Mouse (Mus musculus): ENCODE measurements around the gene Pccb. TPM values are rescaled to one million over a fixed set of nuclear protein-coding genes. Genes with fewer than 3 reads are reported as not detected.

The Pccb gene
- 67.1 and 69.9 TPM in 2 replicates for polyA plus RNA-seq (2012; rRNA removed)

- H3K27ac ChIP-seq (ENCODE audit: insufficient read depth, low read length), result peak within 1 kb of the TSS; percentile 91
- peak within 1 kb of the TSS; percentile 78 for H3K4me3 ChIP-seq (ENCODE audit: insufficient read depth, low read length)
- TF ChIP-seq CTCF (IDR thresholded peaks at IDR 0.05; ENCODE audit: extremely low read depth, insufficient read depth, low read length) (no peak), POLR2A (IDR thresholded peaks at IDR 0.05; ENCODE audit: extremely low read depth, insufficient read depth, low read length) (peak; percentile 99)
- H3K4me1 ChIP-seq (ENCODE audit: control insufficient read depth, insufficient read depth, low read length), result peaks cover 1% of the 10 kb centered on the region; the same call in 1 of the 2 replicates
Measured at GRCm38 (mm10) chr9:101034448-101035098, at the start of gene Pccb. Gene Pccb, minus strand, starts transcription at chr9:101034898.

DNA sequence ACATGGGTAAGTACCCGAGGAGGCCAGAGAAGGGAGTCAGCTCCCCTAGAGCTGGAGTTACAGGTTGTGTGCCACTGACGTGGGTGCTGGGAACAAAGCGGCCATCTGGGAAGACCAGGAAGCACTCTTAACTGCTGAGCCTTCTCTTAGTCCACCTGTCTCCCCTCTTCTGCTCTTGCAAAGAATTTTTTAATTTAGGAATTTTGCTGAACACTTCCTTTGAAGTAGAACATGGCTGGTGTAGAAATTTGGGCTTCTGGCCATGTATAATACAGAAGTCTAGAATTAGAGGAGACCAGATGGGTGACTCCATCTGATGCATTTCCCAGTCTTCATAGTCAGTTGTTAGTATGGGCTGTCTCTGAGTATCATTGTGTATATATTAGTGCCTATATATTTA is 49.0 kb upstream of the Pccb start:
- TF ChIP-seq CTCF (IDR thresholded peaks at IDR 0.05; ENCODE audit: extremely low read depth, insufficient read depth, low read length), result no peak
- no peak for TF ChIP-seq POLR2A (IDR thresholded peaks at IDR 0.05; ENCODE audit: extremely low read depth, insufficient read depth, low read length)
- Histone ChIP-seq H3K27ac (ENCODE audit: insufficient read depth, low read length) (no peak overlapping the region), H3K4me1 (ENCODE audit: control insufficient read depth, insufficient read depth, low read length) (peaks cover under 1% of the 10 kb centered on the region; the same call in 1 of the 2 replicates), H3K4me3 (ENCODE audit: insufficient read depth, low read length) (no peak overlapping the region)

- Histone ChIP-seq H3K27ac (ENCODE audit: insufficient read depth, low read length) (no peak overlapping the region), H3K4me1 (ENCODE audit: control insufficient read depth, insufficient read depth, low read length) (peaks cover 5% of the 10 kb centered on the region; the same call in 1 of the 2 replicates), H3K4me3 (ENCODE audit: insufficient read depth, low read length) (no peak overlapping the region)
- TF ChIP-seq CTCF (IDR thresholded peaks at IDR 0.05; ENCODE audit: extremely low read depth, insufficient read depth, low read length) (no peak), POLR2A (IDR thresholded peaks at IDR 0.05; ENCODE audit: extremely low read depth, insufficient read depth, low read length) (no peak)
Measured at GRCm38 (mm10) chr9:101080046-101080685, 45.5 kb upstream of the Pccb start.

DNA sequence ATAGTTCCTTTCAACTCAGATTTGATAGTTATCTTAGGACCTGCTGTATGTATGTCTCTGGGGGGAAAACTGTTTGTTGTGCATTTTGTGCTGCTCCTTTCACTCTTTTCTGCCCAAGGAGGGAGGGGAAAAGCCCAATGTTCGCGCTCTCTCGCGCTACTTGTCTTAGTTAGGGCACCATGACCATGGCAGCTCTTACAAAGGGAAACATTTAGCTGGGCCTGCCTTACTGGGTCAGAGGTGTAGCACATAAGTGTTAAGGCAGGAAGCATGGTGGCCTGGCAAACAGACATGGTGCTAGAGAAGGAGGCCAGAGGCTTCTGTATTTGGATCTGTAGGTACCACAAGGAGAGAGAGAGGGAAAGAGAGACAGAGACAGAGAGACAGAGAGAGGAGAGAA is 43.9 kb upstream of the Pccb start:
- Histone ChIP-seq H3K4me1 (ENCODE audit: control insufficient read depth, insufficient read depth, low read length) (peaks cover 5% of the 10 kb centered on the region; the same call in 1 of the 2 replicates), H3K27ac (ENCODE audit: insufficient read depth, low read length) (no peak overlapping the region), H3K4me3 (ENCODE audit: insufficient read depth, low read length) (peak overlapping the region; percentile 3; the same call in 1 of the 2 replicates)
- no peak for TF ChIP-seq POLR2A (IDR thresholded peaks at IDR 0.05; ENCODE audit: extremely low read depth, insufficient read depth, low read length)
- TF ChIP-seq CTCF (IDR thresholded peaks at IDR 0.05; ENCODE audit: extremely low read depth, insufficient read depth, low read length), result no peak

DNA sequence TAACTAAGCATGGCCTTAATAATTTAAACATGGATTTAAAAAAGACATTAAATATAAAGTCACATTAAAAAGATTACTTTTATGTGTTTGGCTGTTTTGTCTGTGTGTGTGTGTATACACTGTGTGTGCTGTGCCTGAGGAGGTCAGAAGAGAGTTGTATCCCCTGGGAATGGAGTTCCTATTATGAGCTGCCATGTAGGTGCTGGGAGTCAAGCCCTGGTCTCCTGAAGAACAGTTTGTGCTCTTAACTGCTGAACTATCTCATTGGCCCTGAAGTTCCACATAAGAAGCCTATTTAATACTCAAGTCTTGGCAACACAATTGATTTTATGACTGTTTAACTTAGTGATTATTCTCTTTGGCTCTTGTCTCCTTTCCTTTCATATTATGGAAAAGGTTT is 42.8 kb upstream of the Pccb start:
- TF ChIP-seq CTCF (IDR thresholded peaks at IDR 0.05; ENCODE audit: extremely low read depth, insufficient read depth, low read length) (no peak), POLR2A (IDR thresholded peaks at IDR 0.05; ENCODE audit: extremely low read depth, insufficient read depth, low read length) (no peak)
- Histone ChIP-seq H3K4me1 (ENCODE audit: control insufficient read depth, insufficient read depth, low read length) (peaks cover 5% of the 10 kb centered on the region; the same call in 1 of the 2 replicates), H3K27ac (ENCODE audit: insufficient read depth, low read length) (no peak overlapping the region), H3K4me3 (ENCODE audit: insufficient read depth, low read length) (peak overlapping the region; percentile 94)

- peaks cover 5% of the 10 kb centered on the region; the same call in 1 of the 2 replicates for H3K4me1 ChIP-seq (ENCODE audit: control insufficient read depth, insufficient read depth, low read length)
- no peak overlapping the region for H3K27ac ChIP-seq (ENCODE audit: insufficient read depth, low read length)
- TF ChIP-seq CTCF (IDR thresholded peaks at IDR 0.05; ENCODE audit: extremely low read depth, insufficient read depth, low read length), result no peak
- TF ChIP-seq POLR2A (IDR thresholded peaks at IDR 0.05; ENCODE audit: extremely low read depth, insufficient read depth, low read length), result no peak
- peak overlapping the region; percentile 94 for H3K4me3 ChIP-seq (ENCODE audit: insufficient read depth, low read length)
Measured at GRCm38 (mm10) chr9:101076095-101076875, 41.6 kb upstream of the Pccb start.

DNA sequence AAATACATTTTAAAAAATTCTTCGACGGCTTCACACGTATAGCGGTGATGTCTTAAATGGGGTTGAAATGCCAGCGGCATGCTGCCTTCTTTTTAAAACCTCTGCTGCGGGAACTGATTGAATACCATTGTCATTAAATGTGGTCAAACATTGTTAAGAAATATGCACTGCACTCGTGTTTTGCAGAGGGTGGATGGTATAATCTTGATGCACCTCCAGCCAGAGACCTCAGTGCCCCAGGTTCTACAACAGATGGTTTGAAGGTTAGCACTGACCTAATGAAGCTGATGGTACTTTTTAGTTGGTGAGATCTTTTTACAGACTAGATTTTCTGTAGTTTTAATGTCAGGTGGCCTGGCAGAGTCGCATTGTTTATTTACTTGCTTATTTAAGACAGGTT is 41.0 kb upstream of the Pccb start:
- TF ChIP-seq CTCF (IDR thresholded peaks at IDR 0.05; ENCODE audit: extremely low read depth, insufficient read depth, low read length) (no peak), POLR2A (IDR thresholded peaks at IDR 0.05; ENCODE audit: extremely low read depth, insufficient read depth, low read length) (no peak)
- H3K4me3 ChIP-seq (ENCODE audit: insufficient read depth, low read length), result peak overlapping the region; percentile 94
- H3K4me1 ChIP-seq (ENCODE audit: control insufficient read depth, insufficient read depth, low read length), result peaks cover 5% of the 10 kb centered on the region; the same call in 1 of the 2 replicates
- no peak overlapping the region for H3K27ac ChIP-seq (ENCODE audit: insufficient read depth, low read length)

DNA sequence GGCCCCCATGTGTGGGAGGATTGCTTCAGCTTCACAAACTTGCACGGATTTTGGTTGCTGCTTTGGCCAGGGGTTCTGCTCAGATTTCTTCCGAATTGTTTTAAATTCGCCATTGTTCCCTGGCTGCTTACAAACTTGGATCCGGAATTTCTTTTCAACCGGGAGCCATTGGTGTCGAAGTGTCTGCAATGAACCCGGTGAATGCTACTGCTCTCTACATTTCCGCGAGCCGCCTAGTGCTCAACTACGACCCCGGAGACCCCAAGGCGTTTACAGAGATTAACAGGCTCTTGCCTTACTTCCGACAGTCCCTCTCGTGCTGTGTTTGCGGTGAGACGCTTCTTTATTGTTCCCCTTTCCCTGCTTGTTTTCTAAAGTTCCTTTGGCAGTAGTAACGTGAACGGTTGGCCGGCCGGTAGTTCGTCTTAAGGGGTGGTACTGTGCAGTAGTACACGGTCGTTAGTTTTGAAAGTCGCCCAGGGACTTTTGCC is 40.4 kb upstream of the Pccb start:
- H3K4me1 ChIP-seq (ENCODE audit: control insufficient read depth, insufficient read depth, low read length), result peaks cover 5% of the 10 kb centered on the region; the same call in 1 of the 2 replicates
- peak overlapping the region; percentile 100 for H3K27ac ChIP-seq (ENCODE audit: insufficient read depth, low read length)
- H3K4me3 ChIP-seq (ENCODE audit: insufficient read depth, low read length), result peak overlapping the region; percentile 94
- TF ChIP-seq POLR2A (IDR thresholded peaks at IDR 0.05; ENCODE audit: extremely low read depth, insufficient read depth, low read length) (no peak), CTCF (IDR thresholded peaks at IDR 0.05; ENCODE audit: extremely low read depth, insufficient read depth, low read length) (no peak)

DNA sequence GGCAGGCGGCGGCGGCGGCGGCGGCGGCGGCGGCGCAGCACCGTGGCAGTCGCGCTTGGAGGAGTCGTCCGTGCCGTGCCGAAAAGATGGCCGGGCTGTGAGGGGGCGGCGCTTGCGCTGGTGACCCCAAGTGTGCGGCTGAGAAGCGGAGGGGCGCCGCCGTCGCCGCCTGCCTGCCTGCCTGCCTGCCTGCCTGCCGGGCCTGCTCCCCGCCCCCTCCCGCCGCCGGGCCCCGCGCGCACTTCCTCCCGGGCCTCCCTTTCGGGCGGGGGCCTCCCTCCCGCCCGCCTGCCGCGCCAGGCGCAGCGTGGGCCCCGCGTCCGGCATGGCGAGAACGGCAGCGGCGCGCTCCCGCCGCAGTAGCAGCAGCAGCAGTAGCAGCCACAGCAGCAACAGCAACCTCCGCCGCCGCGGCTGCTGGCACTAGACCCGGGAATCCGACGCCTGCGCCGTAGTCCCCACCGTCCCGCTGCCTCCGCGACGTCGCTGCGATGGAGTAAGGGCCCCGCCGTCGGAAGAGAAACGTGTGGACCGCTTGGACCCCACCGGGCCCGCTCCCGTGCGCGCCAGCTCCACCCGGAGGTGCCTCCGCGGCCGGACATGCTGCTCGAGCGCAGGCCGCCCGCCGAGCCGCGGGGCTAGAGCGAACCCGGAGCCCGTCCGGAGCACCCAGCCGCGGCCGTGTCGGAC is 39.8 kb upstream of the Pccb start:
- H3K4me1 ChIP-seq (ENCODE audit: control insufficient read depth, insufficient read depth, low read length), result peaks cover 5% of the 10 kb centered on the region; the same call in 1 of the 2 replicates
- TF ChIP-seq CTCF (IDR thresholded peaks at IDR 0.05; ENCODE audit: extremely low read depth, insufficient read depth, low read length) (no peak), POLR2A (IDR thresholded peaks at IDR 0.05; ENCODE audit: extremely low read depth, insufficient read depth, low read length) (no peak)
- peak overlapping the region; percentile 100 for H3K27ac ChIP-seq (ENCODE audit: insufficient read depth, low read length)
- peak overlapping the region; percentile 94 for H3K4me3 ChIP-seq (ENCODE audit: insufficient read depth, low read length)
